Mouse (Mus musculus): ENCODE measurements at regions not wholly inside any gene's neighbourhood (a gene's known extent, or its start where the extent isn't known, plus 50 kb on each side); places are given as distances from the start of the nearest gene placed in this dataset.

DNA sequence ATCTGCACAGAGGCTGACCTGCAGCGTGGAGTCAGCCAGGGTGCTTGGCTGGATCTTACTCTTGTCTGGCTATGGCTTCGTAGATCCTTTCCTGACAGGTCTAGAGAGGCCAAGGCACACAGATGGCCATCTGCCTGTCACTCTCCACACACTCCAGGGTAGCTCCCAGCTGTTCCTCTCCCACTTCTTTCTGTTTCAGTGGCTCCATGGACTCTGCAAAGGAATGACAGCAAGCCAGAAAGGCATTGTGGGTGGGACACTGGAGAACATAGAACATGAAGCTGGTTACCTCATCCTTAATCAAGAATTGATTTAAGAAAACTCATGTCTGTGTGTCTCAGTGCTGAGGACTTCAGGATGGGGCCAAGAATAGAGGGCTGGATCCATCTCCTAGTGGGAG lies 403.9 kb downstream of the Rps24 start:
- DNase-seq, result no peak

DNA sequence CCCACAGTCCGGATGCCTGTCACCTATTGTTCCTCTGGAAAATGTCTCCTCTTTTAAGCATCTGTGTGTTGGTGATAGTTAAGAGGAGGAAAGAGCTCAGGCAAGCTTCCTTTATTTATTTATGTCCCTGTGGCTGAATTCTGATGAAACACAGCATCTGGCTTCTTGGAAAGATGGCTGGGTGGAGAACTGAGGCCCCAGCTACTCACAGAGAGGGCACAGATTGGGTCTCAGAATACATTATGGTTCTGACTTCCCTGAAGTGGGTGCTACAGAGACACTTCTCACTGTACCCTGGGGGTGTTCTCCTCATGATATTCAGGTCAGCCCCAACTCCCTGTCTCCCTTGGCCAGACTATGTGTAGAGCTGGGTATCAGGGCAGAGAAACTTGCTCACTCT lies 408.3 kb downstream of the Rps24 start:
- DNase-seq, result no peak

DNA sequence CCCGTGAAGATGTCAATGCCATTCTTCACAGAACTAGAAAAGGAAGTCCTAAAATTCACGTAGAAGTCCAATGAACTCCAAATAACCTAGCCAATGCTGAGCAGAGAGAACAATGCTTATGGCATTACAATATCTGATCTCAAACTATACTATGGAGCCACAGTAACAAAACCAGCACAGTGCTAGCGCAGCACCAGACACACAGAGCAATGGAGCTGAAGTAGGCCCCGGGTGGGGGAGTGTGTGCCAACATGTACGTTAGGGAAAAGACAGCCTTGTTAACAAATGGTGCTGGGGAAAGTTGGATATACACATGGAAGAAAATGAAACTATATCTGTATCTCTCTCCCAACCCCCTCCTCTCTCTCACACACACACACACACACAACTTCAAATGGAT lies 409.8 kb downstream of the Rps24 start:
- DNase-seq, result no peak

DNA sequence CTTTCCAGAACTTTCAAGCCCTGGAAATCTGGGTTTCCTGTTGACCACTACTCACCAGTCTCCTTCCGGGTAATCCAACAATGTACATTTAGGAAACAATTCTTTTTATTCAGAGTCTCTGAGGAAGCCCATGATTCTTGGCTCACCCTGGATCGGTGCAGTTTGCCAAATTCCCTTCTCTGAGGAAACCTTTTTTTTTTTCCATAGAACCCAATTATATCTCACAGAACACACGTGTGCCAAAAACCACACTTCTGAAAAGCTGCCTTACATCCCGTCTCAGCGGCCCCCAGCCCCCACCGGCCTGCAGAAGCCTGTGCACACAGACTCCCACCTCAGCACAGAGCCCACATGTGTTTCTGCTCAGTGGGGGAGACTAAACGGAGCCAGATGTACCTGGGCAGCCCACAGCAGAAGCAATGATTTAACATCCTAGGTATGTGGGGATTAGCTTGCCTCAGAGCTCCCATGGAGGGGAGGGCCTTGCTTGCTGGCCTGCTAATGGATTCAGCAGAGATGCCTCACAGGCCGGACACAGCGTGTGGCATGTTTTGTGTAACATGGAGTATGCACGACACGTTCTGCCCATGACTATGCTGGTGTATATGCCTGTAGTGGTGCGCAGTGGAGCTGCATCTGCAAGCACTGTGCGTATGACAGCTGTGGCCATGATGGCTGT lies 413.7 kb downstream of the Rps24 start:
- peak; percentile 26 for DNase-seq

DNA sequence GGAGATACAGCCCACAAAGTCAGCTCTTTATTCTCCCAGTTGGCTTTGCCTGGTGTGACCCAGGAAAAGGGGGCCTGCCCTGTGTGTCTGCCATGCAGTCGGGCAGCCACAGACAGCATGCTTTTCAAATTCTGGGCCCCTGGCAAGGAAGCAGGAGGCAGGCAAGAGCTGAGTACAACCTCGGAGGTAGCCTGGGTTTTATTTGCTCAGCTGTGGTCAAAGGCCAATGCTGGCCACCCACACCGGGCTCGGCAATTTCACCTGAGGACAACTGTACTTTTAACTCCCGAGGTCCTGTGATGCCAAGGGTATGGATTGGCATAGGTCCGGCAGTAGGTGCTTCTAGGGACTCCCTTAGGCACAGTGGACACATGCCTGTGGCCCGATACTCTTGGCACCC lies 414.8 kb downstream of the Rps24 start:
- no peak for DNase-seq

DNA sequence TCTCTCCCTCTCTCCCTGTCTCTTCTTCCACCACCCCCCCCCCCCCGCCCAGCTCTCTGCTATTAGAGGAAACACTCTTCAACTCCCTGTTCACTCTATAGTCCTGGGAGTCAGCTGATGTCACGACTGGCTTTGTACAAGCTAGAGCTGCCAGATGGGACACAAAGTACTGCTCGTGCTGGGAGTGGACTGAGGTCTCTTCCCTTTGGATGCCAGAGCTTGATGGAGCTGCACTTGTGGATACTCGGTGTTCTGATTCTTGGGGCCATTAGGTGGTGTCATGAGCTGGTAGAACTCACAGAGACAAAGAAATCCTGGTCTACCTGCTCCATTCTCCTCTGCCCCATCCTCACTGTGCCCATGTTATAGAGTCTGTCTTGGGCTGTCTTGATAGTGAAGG lies 415.9 kb downstream of the Rps24 start:
- no peak for DNase-seq

DNA sequence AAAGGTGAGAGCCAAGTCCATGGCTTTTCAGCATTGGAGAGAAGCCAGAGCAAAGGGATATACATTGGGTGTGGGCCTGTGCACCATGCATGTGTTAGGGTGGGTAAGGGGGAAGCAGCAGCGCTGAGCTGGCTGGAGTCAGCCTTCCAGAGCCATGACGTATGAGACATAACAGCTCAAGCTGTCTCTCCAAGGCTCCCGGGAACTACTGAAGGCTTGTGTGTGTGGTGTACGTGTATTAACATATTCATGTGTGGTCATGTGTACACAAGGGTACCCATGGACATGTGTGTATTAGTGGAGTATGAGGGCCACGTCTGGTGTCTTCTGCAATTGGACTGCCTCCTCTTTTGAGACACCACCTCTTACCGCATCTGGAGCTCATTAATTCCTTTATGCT lies 417.8 kb downstream of the Rps24 start:
- no peak for DNase-seq

DNA sequence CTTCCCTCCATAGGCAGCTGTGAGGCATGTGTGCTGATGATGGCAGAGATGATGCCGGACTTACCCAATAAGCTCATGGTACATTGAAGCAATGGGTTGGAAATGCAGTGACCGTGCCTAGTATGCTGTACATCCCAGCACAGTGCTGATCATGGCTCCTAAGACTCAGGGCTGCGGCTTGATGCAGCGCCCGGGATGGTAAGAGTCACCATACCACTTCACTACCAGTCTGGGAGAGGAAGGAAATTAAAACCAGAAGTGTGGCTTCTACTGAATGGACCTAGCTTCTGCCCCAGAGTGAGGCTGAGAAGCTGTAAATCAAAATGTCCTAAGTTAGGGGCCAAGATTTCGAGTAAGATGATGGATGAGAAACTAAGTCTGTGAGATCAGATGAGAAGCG lies 420.0 kb downstream of the Rps24 start:
- no peak for DNase-seq

DNA sequence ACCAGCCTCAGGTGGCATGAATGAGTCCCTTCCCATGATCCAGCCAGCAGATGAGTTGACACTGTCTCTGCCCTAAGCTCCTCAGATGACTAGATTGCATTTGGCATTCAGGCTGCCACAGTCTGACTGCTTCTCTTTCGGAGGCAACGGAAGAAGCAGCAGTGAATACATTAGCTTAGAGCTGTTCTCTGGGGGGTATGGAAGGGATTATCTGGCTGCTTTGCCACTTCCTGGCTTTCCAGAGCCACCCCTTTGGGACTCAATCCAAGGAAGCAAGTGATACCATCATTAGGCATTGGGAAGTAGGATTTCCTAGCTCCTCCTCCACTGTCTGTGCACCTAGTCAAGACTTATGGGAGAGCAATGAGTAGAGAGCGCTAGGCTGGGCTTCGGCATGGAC lies 421.5 kb downstream of the Rps24 start:
- DNase-seq, result no peak

DNA sequence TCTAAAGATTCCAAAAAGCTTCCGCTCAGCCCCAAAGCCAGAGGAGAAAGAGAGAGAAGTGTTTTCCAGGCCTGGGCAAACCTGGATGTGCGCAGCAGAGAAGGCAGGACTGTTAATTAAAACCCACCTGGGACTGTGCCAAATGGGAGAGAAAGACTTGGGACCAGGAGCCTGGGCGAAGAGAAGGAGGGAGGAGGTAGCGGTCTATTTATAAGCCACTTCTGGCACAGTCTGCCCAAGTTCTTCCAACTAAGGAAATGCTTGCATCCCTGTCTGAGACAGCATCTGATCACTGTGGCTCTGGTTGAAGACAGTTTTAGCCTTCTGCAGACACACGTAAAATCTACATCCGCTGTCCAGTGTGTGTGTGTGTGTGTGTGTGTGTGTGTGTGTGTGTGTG lies 424.7 kb downstream of the Rps24 start:
- peak; percentile 60 for DNase-seq

DNA sequence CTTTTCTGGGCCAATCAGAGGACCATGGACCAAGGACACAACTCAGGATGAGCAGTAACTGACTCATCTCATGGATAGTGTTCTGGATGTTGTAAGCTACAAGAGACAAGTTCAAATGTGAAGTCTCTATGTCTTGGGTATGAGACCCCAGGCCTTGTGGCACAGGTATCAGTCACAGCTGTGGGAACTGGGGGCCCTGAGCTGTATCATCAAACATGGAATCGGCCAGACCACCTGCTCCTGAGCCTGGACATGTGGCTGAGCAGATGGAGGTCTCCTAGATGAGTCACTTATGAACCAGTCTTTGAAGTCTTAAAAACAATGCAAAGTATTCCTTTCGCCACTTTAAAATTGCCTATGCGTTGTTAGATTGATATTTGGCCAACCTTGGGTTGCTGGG lies 432.1 kb downstream of the Rps24 start:
- no peak for DNase-seq

DNA sequence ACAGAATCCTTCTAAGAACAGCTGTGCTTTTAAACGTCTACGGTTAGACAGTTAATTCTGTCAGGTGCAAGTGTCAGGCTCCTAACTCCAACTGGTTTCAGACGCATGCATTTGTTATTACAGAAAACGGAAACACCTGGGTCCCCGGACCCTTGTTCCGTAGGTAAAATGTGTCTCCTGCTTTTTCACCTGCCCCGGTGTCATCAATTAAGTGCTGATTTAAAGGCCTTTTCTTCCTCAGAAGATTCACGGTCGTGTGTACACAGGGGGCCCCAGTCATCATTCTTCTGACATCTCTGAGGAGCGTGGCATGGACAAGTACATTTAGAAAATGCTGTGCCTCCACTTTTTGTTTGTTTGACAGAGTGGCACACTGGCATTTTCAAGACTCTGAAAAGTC lies 435.1 kb downstream of the Rps24 start:
- DNase-seq, result no peak

DNA sequence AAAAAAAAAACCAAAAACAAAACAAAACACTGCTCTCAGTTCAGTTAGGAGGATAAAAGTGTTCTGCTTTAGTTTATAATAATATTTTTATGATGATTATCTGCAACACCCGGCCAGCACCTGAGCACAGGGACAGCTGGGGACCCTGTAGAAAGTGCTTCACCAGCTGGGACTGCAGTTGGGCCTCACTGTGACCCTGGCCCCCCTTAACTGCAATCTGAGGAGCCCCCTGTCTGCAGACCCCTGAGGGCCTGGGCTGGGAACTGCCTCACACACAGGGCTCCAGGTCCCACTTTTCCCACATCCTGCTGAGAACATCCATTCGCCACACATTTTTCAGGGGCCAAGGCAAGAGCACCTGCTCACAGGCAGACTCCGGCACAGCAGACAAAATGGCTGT lies 437.6 kb downstream of the Rps24 start:
- DNase-seq, result no peak

DNA sequence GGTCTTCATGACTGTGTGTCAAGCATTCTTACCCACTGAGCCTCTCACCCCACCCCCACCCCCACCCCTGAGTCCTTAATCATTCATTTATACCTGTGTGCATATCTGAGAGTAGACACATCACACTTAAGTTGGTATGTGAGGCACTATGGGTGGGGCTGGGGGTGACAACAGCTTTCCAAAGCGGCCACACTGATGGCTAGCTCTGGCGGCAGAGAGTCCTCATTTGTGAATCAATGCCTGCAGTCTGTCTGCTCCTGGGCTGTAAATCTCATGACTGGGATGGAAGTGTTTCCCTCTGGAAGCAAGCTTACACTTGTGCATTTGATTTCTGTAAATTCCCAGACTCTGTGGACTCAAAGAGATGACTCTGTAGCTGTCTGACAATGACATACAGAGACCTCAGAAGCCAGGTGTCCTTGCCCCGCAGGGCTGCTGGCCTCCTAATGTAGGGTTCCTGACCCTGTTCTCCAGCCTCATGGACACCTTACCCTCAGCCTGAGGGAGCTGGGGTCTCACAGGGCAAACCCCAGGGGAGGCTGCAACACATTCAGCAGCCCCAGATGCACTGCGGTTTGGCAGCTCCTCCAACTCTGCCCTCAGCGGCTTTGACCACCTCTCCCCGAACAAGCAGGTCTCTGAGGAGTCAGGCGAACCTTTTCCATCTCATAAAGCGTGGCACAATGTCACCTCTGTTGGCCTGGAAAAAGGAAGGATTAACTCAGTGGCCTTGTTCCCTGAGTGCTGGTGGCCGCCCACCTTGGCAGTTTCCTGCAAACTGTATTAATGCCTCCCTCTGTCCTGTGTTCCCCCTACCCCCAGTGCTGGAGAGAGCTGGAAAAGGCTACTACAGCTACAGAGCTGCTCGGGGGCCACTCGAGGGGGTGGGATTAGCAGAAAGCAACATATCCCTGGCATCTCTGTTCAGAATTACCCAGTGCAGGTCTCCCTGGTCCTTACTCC lies 439.4 kb downstream of the Rps24 start:
- DNase-seq, result no peak

DNA sequence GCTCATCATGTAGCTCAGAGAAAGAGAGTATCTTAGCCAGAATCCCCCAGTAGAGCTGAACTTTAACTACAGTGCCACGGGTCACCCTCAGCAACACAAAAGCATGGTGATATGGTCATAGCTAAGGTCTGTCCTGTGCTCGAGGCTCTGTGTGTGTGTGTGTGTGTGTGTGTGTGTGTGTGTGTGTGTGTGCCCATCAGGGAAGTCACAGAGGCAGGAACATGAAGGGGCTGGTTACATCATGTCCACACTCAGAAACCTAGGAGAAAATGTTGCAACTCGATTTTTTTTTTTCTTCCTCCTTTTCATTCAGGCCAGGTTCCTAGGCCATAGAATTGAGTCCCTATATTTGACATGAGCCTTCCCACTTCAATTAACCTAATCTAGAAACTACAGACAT lies 441.8 kb downstream of the Rps24 start:
- DNase-seq, result no peak

DNA sequence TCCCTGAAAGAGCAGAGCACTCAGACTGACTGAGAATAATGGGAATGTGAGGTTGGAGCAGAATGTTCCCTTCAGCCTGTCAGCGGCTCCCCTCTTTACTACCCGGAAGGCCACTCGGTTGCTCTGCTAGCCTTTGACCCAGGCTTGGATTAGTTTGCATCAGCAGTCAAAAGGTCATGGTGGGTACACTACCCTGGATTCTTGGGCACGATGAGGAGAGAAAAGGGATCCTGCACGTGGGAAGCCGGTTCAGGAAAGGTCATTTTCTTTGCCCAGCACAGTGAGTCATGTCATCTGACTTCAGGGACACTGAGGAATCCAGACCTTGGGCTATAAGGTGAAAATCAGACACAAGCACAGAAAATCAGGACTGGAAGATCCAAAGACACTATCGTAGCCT lies 443.3 kb downstream of the Rps24 start:
- no peak for DNase-seq

DNA sequence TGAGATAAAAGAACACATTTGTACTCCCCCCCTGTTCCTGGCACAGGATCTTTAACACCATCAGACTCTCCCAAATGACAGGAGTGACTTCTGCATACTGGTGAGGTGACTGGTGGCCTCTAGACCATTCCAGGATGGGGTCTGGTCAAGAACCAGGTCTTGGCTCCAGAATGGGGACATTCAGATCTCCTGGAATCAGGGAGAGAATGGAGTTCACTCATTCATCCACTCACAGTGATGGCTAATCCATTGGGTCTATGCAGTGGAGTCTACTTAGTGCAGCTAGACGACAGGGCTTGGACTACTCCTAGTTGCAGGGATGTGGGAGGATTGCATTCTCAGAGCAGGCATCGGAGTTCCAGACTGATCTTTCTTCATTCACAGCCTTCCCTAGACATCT lies 451.0 kb downstream of the Rps24 start:
- DNase-seq, result no peak

DNA sequence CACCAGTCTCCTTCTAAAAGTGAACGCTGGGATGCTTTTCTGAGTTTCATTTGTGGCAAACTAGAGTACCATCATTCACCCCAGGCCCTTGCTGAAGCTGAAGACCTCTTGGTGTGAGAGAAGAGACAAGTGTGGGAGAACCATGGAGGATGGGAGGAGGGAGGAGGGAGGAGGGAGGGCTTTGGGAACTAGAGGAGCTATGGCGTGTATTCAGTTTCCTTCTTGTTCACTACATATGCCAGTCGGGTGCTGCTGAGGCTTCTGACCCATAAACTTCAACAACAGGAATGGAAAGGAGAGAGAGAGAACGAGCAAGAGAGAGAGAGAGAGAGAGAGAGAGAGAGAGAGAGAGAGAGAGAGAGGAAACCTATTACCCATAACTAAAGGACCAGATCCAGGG lies 452.1 kb downstream of the Rps24 start:
- no peak for DNase-seq

DNA sequence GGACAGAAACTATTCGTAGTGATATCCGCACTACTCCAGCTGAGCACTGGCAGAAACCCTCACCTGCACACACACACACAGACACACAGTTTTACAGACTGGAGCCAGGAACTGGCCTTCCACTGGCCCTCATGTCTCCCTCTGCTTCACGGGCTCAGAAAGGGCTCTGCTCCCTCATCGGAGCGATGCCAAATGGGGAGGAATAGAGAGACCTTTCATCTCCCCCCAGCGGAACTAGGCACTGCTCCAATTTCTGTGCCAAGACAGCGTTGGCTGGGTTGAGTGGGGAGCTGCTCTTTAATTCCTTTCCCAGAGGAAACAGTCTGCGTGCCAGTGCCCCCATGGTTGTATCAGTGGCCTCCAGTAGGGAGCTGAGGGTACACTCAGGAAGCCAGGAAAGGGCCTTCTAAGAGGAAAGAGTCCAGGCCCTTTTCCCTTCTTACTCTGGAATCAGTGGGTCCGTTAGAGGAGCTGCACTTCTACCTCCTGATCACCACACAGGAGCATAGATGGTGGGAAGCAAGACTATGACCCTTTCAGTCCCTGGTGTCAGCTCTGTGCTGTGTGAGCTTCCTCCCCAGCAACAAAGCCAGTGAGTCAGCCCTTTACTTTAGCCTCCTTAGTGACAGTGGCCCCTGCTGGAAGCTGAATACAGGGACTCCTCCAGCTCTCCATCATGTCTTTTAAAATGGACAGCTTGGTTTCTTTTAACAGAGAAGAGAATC lies 452.7 kb downstream of the Rps24 start:
- DNase-seq, result peak; percentile 77

DNA sequence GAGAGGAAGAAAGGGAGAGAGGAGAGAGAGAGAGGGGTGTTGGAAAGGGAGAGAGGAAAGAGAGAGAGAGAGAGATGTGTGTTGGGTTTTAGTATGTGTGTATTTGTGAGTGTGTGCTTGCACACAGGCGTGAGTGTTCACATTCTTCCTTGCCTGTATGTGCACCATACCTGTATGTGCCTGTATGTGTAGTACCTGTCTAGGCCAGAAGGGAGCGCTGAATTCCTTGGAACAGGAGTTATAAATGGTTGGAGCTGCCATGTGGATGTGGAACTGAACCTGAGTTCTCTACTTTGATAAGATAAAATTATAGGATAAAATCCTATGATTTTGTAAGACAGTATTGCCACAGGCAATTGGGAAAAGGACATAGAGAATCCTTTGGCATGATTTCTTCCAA lies 458.8 kb downstream of the Rps24 start:
- DNase-seq, result no peak

DNA sequence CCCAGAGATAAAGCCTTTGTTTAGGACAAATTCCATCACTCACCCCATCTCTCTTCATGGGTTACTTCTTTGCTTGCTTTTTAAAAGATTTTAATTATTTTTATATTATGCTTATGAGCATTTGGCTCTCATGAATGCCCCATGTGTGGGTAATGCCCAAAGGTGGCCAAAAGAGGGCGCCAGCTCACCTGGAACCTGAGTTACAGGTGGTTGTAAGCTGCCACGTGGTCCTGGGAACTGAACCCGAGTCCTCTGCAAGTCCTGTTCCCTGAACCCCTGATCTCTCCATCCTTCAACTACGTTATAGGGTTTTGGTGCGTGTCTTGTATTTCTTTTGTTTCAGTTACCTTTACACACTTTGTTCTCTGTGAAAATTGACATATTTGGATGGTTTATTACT lies 460.2 kb downstream of the Rps24 start:
- DNase-seq, result no peak

DNA sequence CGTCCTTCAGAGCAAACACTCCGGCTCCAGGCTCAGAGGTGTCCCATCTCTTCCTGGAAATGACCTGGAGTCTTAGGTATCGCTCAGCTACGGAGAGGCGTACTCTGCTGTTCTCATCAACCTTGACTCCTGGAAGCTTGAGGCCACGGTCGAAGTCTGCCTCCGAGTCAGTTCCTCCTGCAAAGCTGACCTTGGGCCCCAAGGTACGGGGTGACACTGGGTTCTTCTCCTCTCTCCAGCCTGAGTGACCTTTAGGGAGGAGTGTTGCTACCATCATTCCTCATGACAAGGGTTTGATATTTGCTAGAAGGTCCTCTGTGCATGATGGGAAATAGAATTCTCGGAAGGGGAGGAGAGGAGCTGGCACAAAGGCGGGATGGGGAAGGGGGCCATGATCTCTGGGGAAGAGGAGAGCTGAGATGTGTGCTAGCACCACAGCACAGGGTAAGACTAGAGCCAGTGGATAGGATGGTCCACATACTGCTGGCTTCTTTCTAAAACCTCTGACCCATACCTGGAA lies 469.0 kb downstream of the Rps24 start:
- DNase-seq, result no peak

DNA sequence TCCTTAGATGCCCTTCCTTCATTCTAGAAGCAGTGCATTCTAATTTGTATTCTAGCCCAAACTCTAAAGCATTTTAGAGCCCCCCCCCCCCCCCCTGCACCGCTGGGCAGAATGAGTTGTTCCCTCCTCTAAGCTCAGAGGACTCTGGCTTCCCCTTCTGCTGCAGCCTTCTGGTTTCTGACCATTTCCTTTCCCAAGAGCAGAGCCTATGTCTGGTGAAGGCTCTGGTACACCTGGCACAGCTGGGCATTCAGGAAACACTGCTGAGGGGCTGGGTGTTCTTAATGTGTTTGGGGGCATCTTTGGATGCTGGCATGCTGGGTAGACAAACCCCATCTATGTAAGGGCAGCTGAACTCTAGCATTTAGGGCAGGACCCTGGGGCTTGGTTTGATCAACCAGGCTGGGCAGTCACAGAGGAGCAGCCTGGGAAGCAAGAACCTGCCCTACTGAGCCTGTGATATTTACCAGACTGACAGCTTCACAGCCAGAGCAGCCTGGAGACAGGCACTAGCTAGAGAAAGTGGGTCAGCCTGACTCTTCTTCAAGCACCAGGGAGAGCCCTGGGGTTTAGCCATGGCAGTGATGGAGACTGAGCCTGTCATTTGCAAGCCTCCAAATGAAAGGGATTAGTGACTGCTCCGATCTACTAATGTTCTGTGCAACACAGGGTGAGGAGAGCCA lies 469.7 kb downstream of the Rps24 start:
- DNase-seq, result no peak

Measured in right cerebral cortex, postnatal 4 days (tissue).